Mouse (Mus musculus) adrenal gland, postnatal 4 days (tissue): Measurements from ENCODE around the gene Sult2b1. TPM values are rescaled to one million over a fixed set of nuclear protein-coding genes. Genes with fewer than 3 reads are reported as not detected.

Source experiments
- DNase-seq, 2 experiments: peaks; one replicate each; pipeline ENCODE4 v3.0.0; 2021 to 2022; ENCODE audit warnings: low spot score in 2 of 2, mixed read lengths in 2 of 2
- total RNA-seq, 2 experiments: library from RNA; stranded (reverse); gene quantifications; 2 replicates each; pipeline ENCODE4 v1.2.3; 2021

Sult2b1 gene
- total RNA-seq, 2 experiments from 2014 or later = 0.64 to 1.0 TPM

GRCm38 (mm10) chr7:45801348-45801747, 16.9 kb upstream of the Sult2b1 start:
- DNase-seq = peak; percentile 81 to 83

GRCm38 (mm10) chr7:45800546-45801204, 16.2 kb upstream of the Sult2b1 start:
- no peak for DNase-seq

- no peak for DNase-seq
Observed at GRCm38 (mm10) chr7:45800001-45800400, 15.5 kb upstream of the Sult2b1 start.

GRCm38 (mm10) chr7:45798931-45799330, 14.5 kb upstream of the Sult2b1 start:
- DNase-seq = no peak

GRCm38 (mm10) chr7:45798511-45798836, 14.0 kb upstream of the Sult2b1 start:
- no peak for DNase-seq

- no peak for DNase-seq
Observed at GRCm38 (mm10) chr7:45797661-45798510, 13.4 kb upstream of the Sult2b1 start.

GRCm38 (mm10) chr7:45796950-45797349, 12.5 kb upstream of the Sult2b1 start:
- DNase-seq = no peak

GRCm38 (mm10) chr7:45794971-45795370, 10.5 kb upstream of the Sult2b1 start:
- DNase-seq = no peak

GRCm38 (mm10) chr7:45793969-45794585, 9.6 kb upstream of the Sult2b1 start:
- DNase-seq = no peak

GRCm38 (mm10) chr7:45793240-45793639, 8.8 kb upstream of the Sult2b1 start:
- no peak for DNase-seq

- DNase-seq = no peak
Observed at GRCm38 (mm10) chr7:45791756-45792490, 7.5 kb upstream of the Sult2b1 start.

- no peak for DNase-seq
Observed at GRCm38 (mm10) chr7:45790721-45791120, 6.3 kb upstream of the Sult2b1 start.

- no peak for DNase-seq
Observed at GRCm38 (mm10) chr7:45787642-45788041, 3.2 kb upstream of the Sult2b1 start.

- DNase-seq = no peak
Observed at GRCm38 (mm10) chr7:45786661-45787413, 2.4 kb upstream of the Sult2b1 start.

GRCm38 (mm10) chr7:45786136-45786578, 1.7 kb upstream of the Sult2b1 start:
- no peak for DNase-seq

- no peak for DNase-seq
Observed at GRCm38 (mm10) chr7:45785388-45786135, 1.1 kb upstream of the Sult2b1 start.

- no peak for DNase-seq
Observed at GRCm38 (mm10) chr7:45783511-45784091, 868 bp downstream of the Sult2b1 start, which contains the start of gene Lmtk3. TSS of gene Lmtk3 (plus strand) at chr7:45783738.

- no peak for DNase-seq
Observed at GRCm38 (mm10) chr7:45782271-45782670, 2.2 kb downstream of the Sult2b1 start.

GRCm38 (mm10) chr7:45779081-45779641, 5.3 kb downstream of the Sult2b1 start:
- no peak for DNase-seq
